Mouse (Mus musculus): ENCODE data around the gene Mtus2. TPM values are rescaled to one million over a fixed set of nuclear protein-coding genes. Genes with fewer than 3 reads are reported as not detected.

Mtus2 gene
- polyA plus RNA-seq, 1 experiment from 2014 or later: 1.1 TPM

DNA sequence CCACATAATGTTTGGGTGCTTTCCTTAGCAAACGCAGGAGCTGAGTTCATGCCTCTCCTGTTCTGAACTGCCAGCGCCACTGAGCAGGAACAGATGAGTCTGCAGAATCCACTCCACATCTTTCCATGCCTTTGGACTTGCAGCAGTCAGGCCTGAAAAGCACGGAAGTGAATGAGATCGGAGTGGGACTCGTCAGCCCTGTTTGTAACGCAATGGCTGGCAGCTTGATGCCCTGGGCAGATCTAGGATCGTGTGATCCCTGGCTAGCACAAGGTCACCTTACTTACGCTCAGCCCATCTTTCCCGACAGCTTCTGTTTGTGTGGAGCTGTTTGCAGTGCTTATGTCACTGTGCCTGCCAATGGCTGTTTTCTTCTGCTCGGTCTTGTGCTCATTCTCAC, 137.5 kb downstream of the Mtus2 start:
- no peak overlapping the region for H3K4me2 ChIP-seq
- WGBS (ENCODE audit: insufficient replicate concordance): 47% methylated on average over 10 of the region's 10 CpGs
- H3K27me3 ChIP-seq (replicated peaks): no peaks in the 10 kb centered on the region
- ATAC-seq: no peak
- no peak overlapping the region for H3K9ac ChIP-seq
- peaks cover 7% of the 10 kb centered on the region; the same call in 1 of the 2 replicates for H3K9me3 ChIP-seq (replicated peaks)
- no peak overlapping the region for H3K4me3 ChIP-seq
- no peaks in the 10 kb centered on the region for H3K4me1 ChIP-seq
- no peaks in the 10 kb centered on the region for H3K36me3 ChIP-seq
- no peak overlapping the region for H3K27ac ChIP-seq

DNA sequence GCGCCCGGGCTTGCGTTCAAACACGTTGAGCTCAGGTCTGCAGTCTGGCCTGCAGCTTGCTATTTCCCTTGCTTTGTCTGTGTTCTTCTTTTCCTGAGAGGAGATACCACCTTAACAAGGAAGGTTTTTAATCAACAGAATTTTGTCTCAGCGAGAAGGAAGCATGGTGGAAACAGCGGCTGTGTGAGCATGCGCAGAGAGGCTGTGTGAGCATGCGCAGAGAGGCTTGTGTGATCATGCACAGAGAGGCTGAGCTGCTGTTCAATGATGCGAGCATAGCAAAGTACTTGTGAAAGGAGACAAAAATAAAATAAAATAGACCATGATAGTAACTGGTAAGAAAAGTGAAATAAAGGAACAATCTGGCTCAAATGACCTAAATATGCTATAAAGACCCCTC, 142.2 kb downstream of the Mtus2 start:
- no peak overlapping the region for H3K4me3 ChIP-seq
- H3K27me3 ChIP-seq (replicated peaks): no peaks in the 10 kb centered on the region
- no peak overlapping the region for H3K27ac ChIP-seq
- no peak overlapping the region for H3K9ac ChIP-seq
- H3K4me1 ChIP-seq: no peaks in the 10 kb centered on the region
- no peak overlapping the region for H3K4me2 ChIP-seq
- no peaks in the 10 kb centered on the region for H3K36me3 ChIP-seq
- H3K9me3 ChIP-seq (replicated peaks): no peaks in the 10 kb centered on the region
- WGBS (ENCODE audit: insufficient replicate concordance): 75% methylated on average over 9 of the region's 9 CpGs
- ATAC-seq: no peak

DNA sequence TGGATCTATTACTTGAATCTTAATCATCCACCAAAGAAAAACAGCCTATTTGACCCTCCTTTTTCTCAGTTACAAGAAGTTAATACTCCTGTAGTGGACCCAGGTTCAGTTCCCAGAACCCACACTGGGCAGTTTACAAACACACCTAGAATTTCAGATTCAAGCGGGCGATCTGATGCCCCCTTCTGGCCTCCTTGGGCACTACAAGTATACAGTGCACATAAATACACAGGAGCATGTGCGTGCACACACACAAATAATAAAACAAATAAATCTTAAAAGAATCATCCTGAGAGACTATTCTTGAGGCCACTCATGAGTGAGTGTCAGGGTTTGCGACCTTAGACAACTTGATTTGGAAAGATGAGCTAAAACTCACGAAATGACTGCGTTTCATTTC, 150.2 kb downstream of the Mtus2 start:
- Histone ChIP-seq H3K36me3 (no peaks in the 10 kb centered on the region), H3K9me3 (replicated peaks) (peaks cover 10% of the 10 kb centered on the region; the same call in 1 of the 2 replicates), H3K4me2 (no peak overlapping the region), H3K4me1 (no peaks in the 10 kb centered on the region), H3K27me3 (replicated peaks) (no peaks in the 10 kb centered on the region), H3K4me3 (no peak overlapping the region), H3K9ac (no peak overlapping the region), H3K27ac (no peak overlapping the region)
- 60% methylated on average over 6 of the region's 6 CpGs for WGBS (ENCODE audit: insufficient replicate concordance)
- no peak for ATAC-seq

DNA sequence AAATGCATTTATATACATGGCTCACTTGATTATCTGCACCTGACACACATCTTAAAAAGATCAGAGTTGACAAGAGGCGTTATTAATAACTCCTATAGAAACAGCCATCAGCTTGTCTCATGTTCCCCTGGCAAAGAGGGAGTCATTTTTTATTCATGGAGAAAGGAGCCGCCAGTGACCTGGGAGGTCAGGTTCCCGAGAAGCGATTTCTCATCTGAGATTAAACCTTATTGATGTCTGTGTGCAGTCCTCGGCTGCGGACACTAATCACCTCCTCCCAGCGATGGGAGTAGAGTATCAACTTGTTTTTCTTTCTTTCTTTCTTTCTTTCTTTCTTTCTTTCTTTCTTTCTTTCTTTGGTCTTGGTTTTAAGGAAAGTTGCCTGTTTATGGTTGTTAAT, 150.8 kb downstream of the Mtus2 start:
- WGBS (ENCODE audit: insufficient replicate concordance): 63% methylated on average over 7 of the region's 7 CpGs
- no peak for ATAC-seq
- no peaks in the 10 kb centered on the region for H3K27me3 ChIP-seq (replicated peaks)

DNA sequence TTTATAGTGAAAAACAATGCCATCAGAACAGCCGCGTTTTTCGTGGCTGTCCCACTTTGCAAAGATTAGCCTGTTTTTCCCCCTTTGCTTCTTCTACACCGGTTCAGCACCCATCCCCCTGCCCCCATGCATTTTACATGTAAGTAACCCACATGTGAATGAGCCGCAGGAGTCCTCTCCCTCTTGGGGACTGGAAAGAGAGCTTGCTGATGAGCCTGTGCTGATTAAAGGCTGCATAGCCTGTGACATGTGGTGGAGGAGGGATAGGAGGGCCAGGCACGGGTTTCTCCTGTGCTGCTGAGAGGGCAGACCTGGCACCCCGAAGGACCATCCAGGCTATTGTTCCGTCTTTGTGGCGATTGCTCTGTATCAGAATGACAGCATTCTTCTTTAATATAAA, 151.2 kb downstream of the Mtus2 start:
- Histone ChIP-seq H3K36me3 (no peaks in the 10 kb centered on the region), H3K27ac (no peak overlapping the region), H3K4me1 (no peaks in the 10 kb centered on the region), H3K27me3 (replicated peaks) (no peaks in the 10 kb centered on the region), H3K9ac (no peak overlapping the region), H3K9me3 (replicated peaks) (peaks cover 11% of the 10 kb centered on the region; the same call in 1 of the 2 replicates), H3K4me2 (no peak overlapping the region), H3K4me3 (no peak overlapping the region)
- no peak for ATAC-seq
- WGBS (ENCODE audit: insufficient replicate concordance): 53% methylated on average over 9 of the region's 9 CpGs

More for the DNA sequence above, 150.8 kb downstream of the Mtus2 start:
- Histone ChIP-seq H3K9ac (no peak overlapping the region), H3K36me3 (no peaks in the 10 kb centered on the region), H3K27ac (no peak overlapping the region), H3K4me2 (no peak overlapping the region), H3K4me1 (no peaks in the 10 kb centered on the region), H3K4me3 (no peak overlapping the region), H3K9me3 (replicated peaks) (peaks cover 10% of the 10 kb centered on the region; the same call in 1 of the 2 replicates)

DNA sequence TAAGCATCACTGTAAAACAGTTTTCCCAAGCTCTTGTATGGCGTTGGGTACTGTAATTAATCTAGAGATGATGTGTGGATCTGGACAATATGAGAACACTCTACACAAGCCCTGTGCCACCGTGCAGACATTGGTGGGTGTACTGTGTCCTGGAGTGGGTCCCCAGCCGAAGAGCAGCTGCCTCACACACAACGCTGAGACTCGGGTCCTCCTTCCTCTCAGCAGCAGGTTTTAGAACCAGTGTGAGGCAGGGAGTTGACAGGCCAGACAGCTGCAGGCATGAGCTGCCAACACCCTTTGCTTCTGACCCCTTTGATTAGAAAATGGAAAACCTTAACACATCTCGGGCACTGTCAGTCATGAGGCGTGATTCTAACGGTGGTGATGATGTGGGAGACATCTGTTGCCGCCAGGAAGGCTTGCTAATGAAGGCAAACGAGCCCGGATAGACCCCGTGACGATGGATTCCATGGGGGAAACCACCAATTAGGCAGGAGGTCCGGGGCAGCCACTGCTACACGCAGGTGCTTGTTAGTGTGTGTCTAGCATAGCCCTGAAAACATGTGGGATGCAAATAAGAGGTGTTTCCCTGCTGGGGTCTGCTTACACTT, 158.2 kb downstream of the Mtus2 start:
- Histone ChIP-seq H3K4me3 (no peak overlapping the region), H3K9me3 (replicated peaks) (0 out of 2 replicates have a peak, but pooled peaks cover 12% of the 10 kb centered on the region), H3K4me1 (no peaks in the 10 kb centered on the region), H3K27ac (no peak overlapping the region), H3K9ac (no peak overlapping the region), H3K4me2 (no peak overlapping the region), H3K27me3 (replicated peaks) (no peaks in the 10 kb centered on the region), H3K36me3 (no peaks in the 10 kb centered on the region)
- no peak for ATAC-seq
- 60% methylated on average over 15 of the region's 15 CpGs for WGBS (ENCODE audit: insufficient replicate concordance)

DNA sequence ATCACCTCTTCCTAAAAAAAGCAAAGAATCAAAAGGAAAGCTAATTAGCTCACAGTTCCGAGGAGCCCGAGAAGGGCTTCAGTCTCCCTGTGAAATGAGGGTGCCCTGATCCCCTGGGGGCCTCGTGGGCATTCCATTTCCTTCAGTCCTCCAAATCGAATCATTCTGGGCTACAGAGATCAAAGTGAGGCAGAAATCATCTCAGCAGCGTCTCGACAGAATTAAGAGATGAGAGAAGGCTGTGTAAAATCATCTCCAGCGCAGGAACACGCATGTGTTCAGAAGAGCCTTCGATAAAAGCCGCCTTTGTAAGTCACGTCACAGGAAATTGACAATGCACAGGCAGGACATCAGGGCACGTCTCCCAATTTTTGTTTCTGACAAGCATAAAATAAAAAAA, 167.2 kb downstream of the Mtus2 start:
- no peaks in the 10 kb centered on the region for H3K27me3 ChIP-seq (replicated peaks)
- H3K36me3 ChIP-seq: no peaks in the 10 kb centered on the region
- 66% methylated on average over 12 of the region's 12 CpGs for WGBS (ENCODE audit: insufficient replicate concordance)
- ATAC-seq: no peak
- H3K4me1 ChIP-seq: no peaks in the 10 kb centered on the region
- no peaks in the 10 kb centered on the region; the same call in 1 of the 2 replicates for H3K9me3 ChIP-seq (replicated peaks)
- no peak overlapping the region for H3K9ac ChIP-seq
- no peak overlapping the region for H3K4me3 ChIP-seq
- no peak overlapping the region for H3K27ac ChIP-seq
- no peak overlapping the region for H3K4me2 ChIP-seq

DNA sequence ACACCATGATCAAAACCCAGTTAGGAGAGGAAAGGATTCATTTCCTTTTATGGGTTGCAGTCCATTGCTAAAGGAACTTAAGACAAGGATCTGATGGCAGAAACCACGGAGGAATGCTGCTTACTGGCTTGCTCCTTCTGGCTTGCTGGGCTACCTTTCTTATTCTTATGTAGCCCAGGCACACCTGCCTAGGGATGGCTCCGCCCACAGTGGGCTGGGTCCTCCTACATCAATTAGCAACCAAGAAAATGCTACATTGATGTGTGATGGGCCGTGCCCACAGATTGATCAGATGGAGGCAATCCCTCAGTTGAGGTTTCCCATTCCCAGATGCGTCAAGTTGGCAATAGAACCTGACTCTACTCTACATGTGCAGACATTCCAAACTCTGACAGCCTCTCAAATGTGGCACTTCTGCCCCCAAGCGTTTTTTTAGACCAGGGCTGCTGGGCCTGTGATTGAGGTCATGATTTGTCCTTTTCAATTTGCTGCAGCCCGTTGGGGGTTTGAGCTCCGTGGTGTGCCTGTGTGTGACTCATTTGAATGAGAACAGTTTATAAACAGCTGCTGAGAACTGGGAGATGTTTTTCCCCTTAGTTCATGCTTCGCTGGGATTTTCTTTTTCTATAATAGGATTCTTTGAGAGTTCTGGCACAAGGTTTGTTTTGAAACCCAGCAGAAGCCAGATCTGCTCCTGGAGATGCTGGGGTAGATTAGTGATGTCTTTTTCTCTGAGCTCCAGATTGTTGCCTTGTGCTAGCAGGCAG, 173.8 kb downstream of the Mtus2 start:
- Histone ChIP-seq H3K27me3 (replicated peaks) (no peaks in the 10 kb centered on the region), H3K4me2 (no peak overlapping the region), H3K9ac (no peak overlapping the region), H3K9me3 (replicated peaks) (peaks cover 24% of the 10 kb centered on the region; the same call in 1 of the 2 replicates), H3K36me3 (no peaks in the 10 kb centered on the region), H3K4me1 (no peaks in the 10 kb centered on the region), H3K27ac (no peak overlapping the region), H3K4me3 (no peak overlapping the region)
- no peak for ATAC-seq
- 42% methylated on average over 8 of the region's 8 CpGs for WGBS (ENCODE audit: insufficient replicate concordance)

DNA sequence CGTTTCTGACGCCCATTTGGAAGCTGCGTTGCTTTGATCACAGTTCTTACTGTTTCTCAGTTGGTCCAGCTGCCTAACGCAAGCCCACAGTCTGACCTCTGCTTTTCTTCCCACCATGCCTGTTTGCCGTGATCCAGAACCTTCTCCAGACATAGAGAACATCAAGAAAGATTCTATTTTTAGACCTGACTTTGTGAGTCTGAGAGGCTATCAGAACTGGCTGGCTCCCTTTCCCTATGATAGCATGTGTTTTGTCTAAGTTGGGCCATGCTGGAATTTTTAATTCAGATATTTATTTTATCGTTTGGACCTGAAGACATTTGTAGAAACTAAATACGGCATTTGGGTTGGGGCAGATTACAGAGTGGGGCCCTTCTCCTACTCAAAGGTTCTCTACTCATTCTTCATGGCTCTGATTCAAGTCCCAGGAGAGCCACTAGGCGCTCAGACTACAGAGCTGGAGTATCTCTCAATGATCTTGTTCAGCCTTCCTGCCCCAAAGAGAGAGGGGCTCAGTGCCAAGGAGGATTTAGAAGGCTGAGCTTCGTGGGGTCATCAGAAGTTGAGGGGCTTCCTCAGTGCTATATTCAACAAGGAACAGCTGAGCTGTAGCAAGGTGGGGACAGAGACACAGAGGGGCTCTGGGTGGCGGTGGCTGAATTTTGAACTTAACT, 174.5 kb downstream of the Mtus2 start:
- peaks cover 24% of the 10 kb centered on the region; the same call in 1 of the 2 replicates for H3K9me3 ChIP-seq (replicated peaks)
- H3K27ac ChIP-seq: no peak overlapping the region
- no peak overlapping the region for H3K9ac ChIP-seq
- no peaks in the 10 kb centered on the region for H3K4me1 ChIP-seq
- H3K4me2 ChIP-seq: no peak overlapping the region
- no peaks in the 10 kb centered on the region for H3K27me3 ChIP-seq (replicated peaks)
- no peak overlapping the region for H3K4me3 ChIP-seq
- WGBS (ENCODE audit: insufficient replicate concordance): 53% methylated on average over 10 of the region's 10 CpGs
- no peak for ATAC-seq
- H3K36me3 ChIP-seq: no peaks in the 10 kb centered on the region

DNA sequence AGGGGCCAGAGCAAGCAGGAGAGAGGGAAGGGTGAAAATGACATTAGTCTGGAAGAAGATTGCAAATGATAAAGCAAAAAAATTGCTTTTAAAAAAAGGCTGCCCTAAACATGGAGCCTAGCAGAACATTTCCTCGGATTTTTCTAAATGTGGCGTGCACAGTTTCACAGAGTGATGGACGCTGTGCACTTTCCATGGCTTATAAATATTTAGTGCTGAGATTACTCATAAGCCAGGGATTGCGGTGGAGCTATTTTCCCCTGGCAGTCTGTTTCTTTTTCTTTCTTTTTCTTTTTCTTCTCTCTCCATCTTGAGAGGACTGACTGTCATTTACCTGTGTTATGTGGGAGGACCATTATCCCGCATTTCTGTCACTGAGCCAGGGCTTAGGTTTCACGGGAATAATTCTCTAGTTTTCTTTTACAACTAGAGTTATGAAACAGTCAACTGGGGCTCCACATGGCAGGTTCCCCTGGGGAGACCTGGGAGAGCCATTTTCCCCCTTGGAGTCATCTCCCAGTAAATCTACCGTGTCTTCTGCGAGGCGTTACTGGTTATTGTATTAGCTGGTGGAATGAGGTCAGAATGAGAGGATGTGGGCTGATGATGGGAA, 176.4 kb downstream of the Mtus2 start:
- peaks cover 29% of the 10 kb centered on the region for H3K9me3 ChIP-seq (replicated peaks)
- H3K36me3 ChIP-seq: no peaks in the 10 kb centered on the region
- H3K27ac ChIP-seq: no peak overlapping the region
- H3K4me1 ChIP-seq: no peaks in the 10 kb centered on the region
- H3K9ac ChIP-seq: no peak overlapping the region
- no peak overlapping the region for H3K4me3 ChIP-seq
- H3K27me3 ChIP-seq (replicated peaks): no peaks in the 10 kb centered on the region
- no peak for ATAC-seq
- H3K4me2 ChIP-seq: no peak overlapping the region
- WGBS (ENCODE audit: insufficient replicate concordance): 71% methylated on average over 9 of the region's 9 CpGs

DNA sequence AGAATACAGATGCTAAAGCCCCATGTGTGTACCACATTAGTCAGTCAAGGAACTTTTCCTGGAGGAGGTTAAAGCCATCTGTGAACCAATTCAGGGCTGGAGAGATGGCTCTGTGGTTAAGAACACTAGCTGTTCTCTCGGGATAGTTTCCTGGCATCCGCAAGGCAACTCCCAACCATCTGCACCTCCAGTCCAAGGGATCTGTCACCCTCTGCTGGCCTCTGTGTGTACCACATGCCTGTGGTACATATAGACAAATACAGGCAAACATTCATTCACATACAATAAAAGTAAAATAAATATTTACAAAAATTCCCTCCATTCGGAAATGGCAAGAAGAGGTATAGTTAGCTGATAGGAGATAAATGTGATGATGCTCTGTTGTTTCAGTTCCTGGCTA, 184.5 kb downstream of the Mtus2 start:
- no peak overlapping the region for H3K27ac ChIP-seq
- H3K36me3 ChIP-seq: no peaks in the 10 kb centered on the region
- H3K4me1 ChIP-seq: no peaks in the 10 kb centered on the region
- no peaks in the 10 kb centered on the region for H3K27me3 ChIP-seq (replicated peaks)
- H3K9me3 ChIP-seq (replicated peaks): peaks cover 9% of the 10 kb centered on the region
- H3K4me2 ChIP-seq: no peak overlapping the region
- 65% methylated on average over 3 of the region's 3 CpGs for WGBS (ENCODE audit: insufficient replicate concordance)
- H3K4me3 ChIP-seq: no peak overlapping the region
- no peak for ATAC-seq
- H3K9ac ChIP-seq: no peak overlapping the region
